Mouse (Mus musculus): Measurements from ENCODE around the gene Mical3.

Gene Mical3

GRCm38 (mm10) chr6:121109181-121109981 is 21.4 kb downstream of the Mical3 start:
- no peak for DNase-seq (ENCODE audit: low spot score)

DNA sequence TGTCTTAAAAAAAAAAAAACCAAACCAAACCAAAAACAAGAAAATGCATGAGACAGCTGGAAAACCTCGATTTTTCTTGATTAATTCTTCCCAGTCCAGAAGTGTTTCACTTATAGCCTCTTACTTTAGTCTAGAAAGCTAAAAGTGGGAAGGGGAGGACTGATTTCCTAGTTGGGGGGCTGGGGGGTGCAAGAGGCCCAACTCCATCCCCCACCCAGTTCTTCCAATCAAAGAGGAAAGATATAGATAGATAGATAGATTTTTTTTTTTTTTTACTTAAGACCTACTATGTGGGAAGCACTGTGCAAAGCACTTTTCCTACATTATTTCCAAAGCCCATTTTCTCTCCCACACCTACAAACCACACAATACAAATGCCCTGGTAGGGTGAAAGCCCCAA is 22.7 kb downstream of the Mical3 start:
- no peak for DNase-seq (ENCODE audit: low spot score)

DNA sequence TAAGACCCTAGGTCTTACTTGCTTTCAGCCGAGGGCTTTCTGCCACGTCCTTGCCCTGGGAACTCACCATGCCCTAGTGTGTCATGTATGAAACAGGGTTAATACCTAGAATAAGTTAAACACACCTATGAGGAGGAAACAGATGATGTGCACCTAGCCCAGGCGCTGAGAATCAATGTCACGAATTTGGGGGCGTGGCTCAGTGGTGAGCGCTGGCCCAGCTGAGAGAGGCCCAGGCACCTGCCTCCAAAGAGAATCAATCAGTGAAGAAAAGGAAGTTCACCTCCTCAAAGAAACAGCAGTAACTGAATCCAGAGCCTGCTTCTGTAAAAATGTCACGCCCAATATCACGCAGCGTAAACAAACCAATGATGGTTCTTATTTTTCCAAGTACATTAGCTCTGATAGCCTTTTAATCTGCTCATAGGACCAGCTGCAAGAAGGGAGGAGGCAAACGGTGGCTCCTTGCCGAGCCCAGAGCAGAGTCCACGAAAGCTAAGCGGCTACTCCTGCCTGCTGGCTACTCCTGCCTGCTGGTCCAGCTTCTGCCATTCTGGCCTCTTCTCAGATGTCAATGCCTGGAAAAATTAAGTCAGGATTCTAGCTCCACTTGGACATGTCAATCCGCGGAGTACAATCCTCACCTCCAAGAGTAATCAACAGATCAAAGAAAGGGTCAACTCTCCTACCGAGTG is 23.9 kb downstream of the Mical3 start:
- no peak for DNase-seq (ENCODE audit: low spot score)

GRCm38 (mm10) chr6:121105726-121106125 is 25.1 kb downstream of the Mical3 start:
- no peak for DNase-seq (ENCODE audit: low spot score)

DNA sequence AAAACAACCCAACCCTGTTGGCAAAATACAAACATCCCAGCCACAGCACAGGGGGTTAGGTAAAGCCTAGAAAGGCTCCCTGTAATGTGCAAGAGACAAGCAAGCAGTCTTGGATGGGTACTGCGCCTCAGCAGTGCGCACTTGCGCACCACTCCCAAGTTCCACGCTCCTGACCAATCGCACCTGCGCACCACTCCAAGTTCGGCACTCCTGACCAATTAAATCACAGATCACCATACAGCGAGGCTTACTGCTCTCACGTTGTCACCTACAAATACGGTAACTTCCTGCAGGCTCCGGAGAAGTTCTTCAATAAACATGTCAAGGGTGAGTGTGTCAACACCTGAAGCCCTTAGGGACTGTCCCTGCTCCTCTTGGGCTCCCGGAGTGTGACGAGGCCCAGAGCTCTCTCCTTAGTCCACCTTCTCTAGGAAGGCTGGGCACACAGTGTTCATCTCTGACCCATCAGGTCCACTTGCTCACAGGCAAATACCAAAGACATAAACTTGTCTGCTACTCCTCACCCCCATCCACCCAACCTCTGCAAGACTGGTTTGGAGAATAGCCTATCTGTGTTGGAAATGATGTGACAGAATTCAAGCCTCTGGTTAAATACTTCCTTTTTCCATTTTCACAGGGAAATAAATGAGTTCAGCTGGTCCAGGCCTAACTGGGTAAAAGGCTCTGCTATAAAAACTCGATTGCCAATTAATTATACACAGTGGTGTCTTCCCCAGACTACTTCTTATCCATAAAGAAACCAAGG is 27.2 kb downstream of the Mical3 start:
- DNase-seq (ENCODE audit: low spot score) = no peak

- no peak for DNase-seq (ENCODE audit: low spot score)
Observed at GRCm38 (mm10) chr6:121102941-121103340, 27.9 kb downstream of the Mical3 start.

DNA sequence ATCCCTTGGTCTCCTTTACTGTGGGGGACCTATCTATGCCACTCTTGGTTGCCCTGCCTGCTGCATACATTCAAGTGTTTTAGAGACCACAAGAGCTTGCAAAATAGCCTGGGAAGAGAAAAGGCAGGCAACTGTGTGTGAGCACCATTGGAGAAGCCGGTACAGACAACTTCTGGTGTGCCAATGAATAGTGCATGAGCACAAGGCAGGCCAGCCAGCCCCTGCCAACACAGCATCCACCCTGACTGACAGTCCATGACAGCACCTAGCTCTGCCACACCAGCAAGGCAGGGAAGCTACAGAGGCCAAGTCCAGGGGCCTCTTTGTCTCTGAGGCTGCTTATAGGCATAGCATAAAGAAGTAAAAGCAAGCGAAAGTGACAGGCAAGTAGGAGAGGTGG is 28.7 kb downstream of the Mical3 start:
- no peak for DNase-seq (ENCODE audit: low spot score)

GRCm38 (mm10) chr6:121101201-121101600 is 29.6 kb downstream of the Mical3 start:
- no peak for DNase-seq (ENCODE audit: low spot score)

DNA sequence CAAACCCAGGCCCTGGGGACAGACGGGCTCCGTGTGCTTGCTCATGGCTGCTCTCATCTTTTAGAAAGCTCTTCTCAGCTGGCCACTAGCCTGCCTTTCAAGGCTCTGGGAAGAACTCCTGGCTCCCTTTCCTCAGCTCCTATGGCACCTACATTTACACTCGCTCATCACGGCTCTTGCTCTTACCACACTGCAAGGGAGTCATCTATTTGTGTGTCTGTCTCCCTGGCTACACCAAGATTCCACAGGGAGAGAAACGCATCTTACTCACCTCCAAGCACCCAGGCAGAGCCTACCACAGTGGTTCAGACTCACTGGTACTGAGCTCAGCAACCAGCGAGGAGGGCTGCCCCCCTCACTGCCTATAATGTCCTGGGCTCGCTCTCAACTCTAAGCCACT is 31.0 kb downstream of the Mical3 start:
- DNase-seq (ENCODE audit: low spot score) = no peak

DNA sequence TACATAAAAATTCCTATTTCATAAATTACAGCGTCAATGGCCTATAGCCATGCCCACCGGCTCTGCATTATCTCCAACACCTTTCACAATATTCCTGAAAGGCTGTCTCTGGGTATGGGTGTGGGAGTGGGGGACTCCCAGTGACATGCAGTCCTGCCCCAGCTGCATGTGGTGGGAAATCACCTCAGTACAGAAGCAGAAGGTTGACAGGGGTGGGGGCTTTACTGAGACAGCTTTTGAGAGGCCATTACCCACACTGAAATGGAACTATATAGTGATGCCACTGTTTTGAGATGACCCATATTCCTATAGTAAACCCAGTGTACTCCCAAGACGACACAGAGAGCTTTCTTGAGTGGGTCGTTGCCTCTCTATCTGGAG is 31.6 kb downstream of the Mical3 start:
- DNase-seq (ENCODE audit: low spot score) = no peak

DNA sequence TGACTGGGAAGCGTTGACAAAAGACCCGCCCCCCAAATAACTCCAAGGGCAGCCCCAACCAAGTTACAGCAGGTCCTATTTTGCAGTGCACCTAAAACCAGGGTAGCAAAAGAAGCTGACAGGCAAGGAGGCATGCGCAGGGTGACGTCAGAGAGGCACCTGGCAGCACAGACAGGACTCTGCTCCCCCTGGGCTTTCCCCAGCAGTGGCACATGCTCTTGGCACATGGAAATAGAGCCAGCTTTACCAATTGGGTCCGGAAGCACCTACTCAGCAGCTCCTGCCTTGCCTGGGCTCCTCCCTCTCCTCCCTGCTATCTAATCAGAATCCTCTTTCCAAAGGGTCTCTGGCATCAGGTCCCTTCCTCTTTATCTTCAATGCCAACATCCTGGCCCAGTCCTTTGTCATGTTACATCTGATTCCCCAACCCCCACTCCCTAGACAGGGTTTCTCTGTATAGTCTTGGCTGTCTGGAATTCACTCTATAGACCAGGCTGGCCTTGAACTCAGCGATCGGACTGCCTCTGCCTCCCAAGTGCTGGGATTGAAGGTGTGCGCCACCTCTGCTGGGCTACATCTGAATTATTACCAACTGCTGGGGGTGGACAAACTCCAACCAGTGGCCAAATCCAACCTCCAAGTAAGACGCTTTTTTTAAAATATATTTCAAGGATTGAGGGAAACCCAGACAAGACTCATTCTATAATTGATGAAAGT is 32.1 kb downstream of the Mical3 start:
- no peak for DNase-seq (ENCODE audit: low spot score)

- no peak for DNase-seq (ENCODE audit: low spot score)
Observed at GRCm38 (mm10) chr6:121098109-121098508, 32.7 kb downstream of the Mical3 start.

GRCm38 (mm10) chr6:121096862-121097261 is 33.9 kb downstream of the Mical3 start:
- no peak for DNase-seq (ENCODE audit: low spot score)

DNA sequence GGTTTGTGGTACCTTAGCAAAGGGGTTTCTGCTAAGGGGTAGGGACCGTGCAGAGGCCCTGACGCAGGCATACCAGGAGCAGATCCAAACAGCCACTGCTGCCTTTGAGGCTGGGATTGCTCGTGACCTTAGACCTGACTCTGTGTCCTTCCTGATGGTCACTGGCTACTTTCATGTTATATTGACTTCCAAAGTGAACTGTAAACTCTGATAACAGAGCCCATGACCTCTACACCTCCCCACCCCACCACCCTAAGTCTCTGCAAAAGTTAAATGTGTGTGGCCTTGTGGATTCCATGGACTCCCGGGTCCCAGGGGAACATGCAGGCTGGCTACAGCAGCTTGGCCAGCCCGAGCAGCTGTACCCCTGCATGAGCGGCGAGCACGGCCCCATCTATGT is 34.4 kb downstream of the Mical3 start:
- no peak for DNase-seq (ENCODE audit: low spot score)

DNA sequence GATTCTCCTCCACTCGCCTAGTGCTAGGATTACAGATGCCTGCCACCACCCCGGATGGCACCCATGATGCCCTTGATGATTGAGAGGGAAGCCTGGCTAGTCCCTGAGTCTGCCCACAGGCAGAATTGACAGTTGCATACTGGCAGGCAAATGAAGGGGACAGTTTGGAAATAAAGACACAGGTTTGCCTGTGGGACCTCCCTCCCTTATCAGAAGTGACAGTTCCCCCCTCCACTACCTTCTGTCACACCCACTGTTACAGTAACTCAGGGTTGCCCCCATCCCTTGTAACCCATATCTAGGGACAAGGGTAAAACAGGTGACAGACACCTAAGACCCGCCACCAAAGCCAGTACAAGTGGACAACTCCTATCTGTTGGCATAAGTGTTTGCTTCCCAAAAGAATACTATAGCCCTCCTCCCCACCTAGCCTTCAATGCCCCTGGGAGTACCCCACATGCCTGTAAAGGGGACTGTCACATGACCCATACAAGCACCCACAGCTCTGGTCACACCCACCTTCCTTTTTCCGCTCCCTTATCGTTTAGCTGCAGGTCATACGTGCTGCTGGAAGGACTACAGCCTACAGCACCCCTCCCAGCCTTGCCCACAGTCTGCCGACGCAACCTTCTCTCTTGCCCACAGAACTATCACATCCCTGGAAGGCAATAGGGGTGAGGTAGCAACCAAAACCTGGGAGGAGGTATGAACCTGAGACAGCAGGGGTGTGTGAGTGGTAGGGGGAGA is 37.0 kb downstream of the Mical3 start:
- DNase-seq (ENCODE audit: low spot score) = no peak

DNA sequence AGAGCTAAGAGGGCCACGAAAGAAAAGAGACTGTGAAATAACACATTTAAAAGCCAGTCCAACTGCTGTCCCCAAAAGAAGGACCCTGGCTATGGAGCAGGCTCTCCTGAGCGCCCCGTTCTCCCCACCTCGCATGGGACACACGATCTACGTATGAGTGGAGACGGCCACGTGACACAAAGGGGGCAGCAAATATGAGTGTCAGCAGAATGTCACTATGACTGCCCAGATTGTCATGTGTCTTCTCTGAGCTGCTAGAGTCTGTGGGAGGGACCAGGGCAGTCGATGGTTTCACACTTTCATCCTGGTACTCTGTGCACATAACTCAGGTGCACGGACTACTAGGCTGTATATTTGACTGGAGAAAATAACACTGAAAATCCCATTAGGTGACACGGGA is 40.0 kb downstream of the Mical3 start:
- DNase-seq (ENCODE audit: low spot score) = no peak

DNA sequence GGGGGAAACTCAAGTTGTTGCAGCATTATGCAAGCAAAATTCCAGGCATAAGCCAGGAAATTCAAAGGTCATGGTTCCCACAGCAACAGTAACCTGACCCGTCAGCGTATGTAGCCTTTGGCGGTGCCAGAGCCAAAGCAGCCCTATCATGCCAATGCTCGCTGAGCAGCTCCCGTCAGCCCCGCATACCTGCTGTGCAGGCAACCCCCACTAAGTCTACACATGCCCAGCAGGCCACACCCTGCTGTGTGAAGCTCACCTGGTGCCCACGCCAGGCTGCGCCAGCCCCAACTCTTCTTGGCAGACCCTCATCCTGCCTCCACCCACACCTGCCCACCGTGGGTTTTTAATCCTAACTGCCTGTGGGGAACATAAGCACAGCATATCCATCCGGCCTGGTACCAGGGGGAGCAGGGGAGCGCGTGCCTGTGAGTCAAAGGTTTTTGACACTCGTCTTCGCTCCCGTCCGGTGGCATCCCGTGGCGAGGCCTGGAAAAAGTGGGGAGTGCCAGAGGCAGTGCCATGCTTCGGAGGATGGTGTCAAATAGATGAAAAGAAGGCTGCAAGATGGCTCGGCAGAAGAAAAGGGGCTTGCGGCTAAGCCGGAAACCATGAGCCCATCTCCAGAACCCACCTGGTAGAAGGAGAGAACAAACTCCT is 43.1 kb downstream of the Mical3 start:
- no peak for DNase-seq (ENCODE audit: low spot score)

- DNase-seq (ENCODE audit: low spot score) = no peak
Observed at GRCm38 (mm10) chr6:121087127-121087526, 43.7 kb downstream of the Mical3 start.

GRCm38 (mm10) chr6:121086226-121086625 is 44.6 kb downstream of the Mical3 start:
- DNase-seq (ENCODE audit: low spot score) = no peak

- no peak for DNase-seq (ENCODE audit: low spot score)
Observed at GRCm38 (mm10) chr6:121084050-121084480, 46.7 kb downstream of the Mical3 start.

DNA sequence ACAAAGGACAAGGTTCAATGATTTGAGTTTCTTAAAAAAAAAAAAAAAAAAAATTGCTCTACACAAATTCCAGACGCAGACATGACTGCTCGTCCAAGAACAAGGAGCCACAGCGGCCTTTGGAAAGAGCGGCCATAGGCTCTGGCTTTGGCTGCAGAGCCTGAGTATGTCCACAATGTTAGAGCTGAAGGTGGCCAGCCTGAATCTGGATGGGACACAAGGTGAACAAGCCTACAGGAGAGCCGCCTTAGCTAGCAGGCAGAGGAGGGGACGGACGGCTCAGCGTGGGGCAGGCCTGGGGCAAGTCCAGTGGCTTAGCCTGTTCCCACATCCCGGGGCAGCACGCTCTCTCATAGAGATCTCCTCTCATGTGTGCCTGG is 48.7 kb downstream of the Mical3 start:
- no peak for DNase-seq (ENCODE audit: low spot score)
